Mouse (Mus musculus): ENCODE measurements at regions not wholly inside any gene's neighbourhood (a gene's known extent, or its start where the extent isn't known, plus 50 kb on each side); places are given as distances from the start of the nearest gene placed in this dataset.

- no peak for DNase-seq (ENCODE audit: low spot score)
- Histone ChIP-seq H3K4me1 (replicated peaks; ENCODE audit: control insufficient read depth, insufficient read depth) (no peaks in the 10 kb centered on the region), H3K4me3 (ENCODE audit: low read depth, low read length) (no peak overlapping the region), H3K36me3 (ENCODE audit: control insufficient read depth, insufficient read depth, low read length) (no peaks in the 10 kb centered on the region), H3K9me3 (ENCODE audit: control insufficient read depth, low read length) (no peaks in the 10 kb centered on the region), H3K27me3 (ENCODE audit: control insufficient read depth, insufficient read depth, low read length) (no peaks in the 10 kb centered on the region), H3K4me2 (replicated peaks; ENCODE audit: low read depth) (no peak overlapping the region), H3K9ac (ENCODE audit: low read length) (no peak overlapping the region), H3K27ac (replicated peaks) (no peak overlapping the region)
- ATAC-seq (ENCODE audit: low FRiP score, low TSS enrichment), result no peak
- TF ChIP-seq EP300 (optimal IDR thresholded peaks at IDR 0.05) (no peak), CTCF (IDR thresholded peaks at IDR 0.05; ENCODE audit: low read depth) (peak; percentile 43)
- WGBS, result 79% methylated on average over 2 of the region's 2 CpGs
These were observed 349.1 kb downstream of the Gm45692 start for GRCm38 (mm10) chr8:26468441-26468840.

GRCm38 (mm10) chr8:26469705-26470104, 350.4 kb downstream of the Gm45692 start:
- TF ChIP-seq EP300 (optimal IDR thresholded peaks at IDR 0.05) (no peak), CTCF (IDR thresholded peaks at IDR 0.05; ENCODE audit: low read depth) (no peak)
- H3K4me2 ChIP-seq (replicated peaks; ENCODE audit: low read depth), result no peak overlapping the region
- no peak overlapping the region for H3K9ac ChIP-seq (ENCODE audit: low read length)
- WGBS, result 50% methylated on average over 6 of the region's 6 CpGs
- no peaks in the 10 kb centered on the region for H3K36me3 ChIP-seq (ENCODE audit: control insufficient read depth, insufficient read depth, low read length)
- no peak overlapping the region for H3K4me3 ChIP-seq (ENCODE audit: low read depth, low read length)
- H3K27ac ChIP-seq (replicated peaks), result no peak overlapping the region
- no peaks in the 10 kb centered on the region for H3K4me1 ChIP-seq (replicated peaks; ENCODE audit: control insufficient read depth, insufficient read depth)
- ATAC-seq (ENCODE audit: low FRiP score, low TSS enrichment) (no peak), DNase-seq (ENCODE audit: low spot score) (no peak)
- H3K9me3 ChIP-seq (ENCODE audit: control insufficient read depth, low read length), result no peaks in the 10 kb centered on the region
- H3K27me3 ChIP-seq (ENCODE audit: control insufficient read depth, insufficient read depth, low read length), result no peaks in the 10 kb centered on the region

- WGBS, result 46% methylated on average over 12 of the region's 12 CpGs
- TF ChIP-seq CTCF (IDR thresholded peaks at IDR 0.05; ENCODE audit: low read depth), result no peak
- TF ChIP-seq EP300 (optimal IDR thresholded peaks at IDR 0.05), result no peak
- no peak overlapping the region for H3K9ac ChIP-seq (ENCODE audit: low read length)
- H3K27ac ChIP-seq (replicated peaks), result no peak overlapping the region
- ATAC-seq (ENCODE audit: low FRiP score, low TSS enrichment) (no peak), DNase-seq (ENCODE audit: low spot score) (no peak)
- no peaks in the 10 kb centered on the region for H3K4me1 ChIP-seq (replicated peaks; ENCODE audit: control insufficient read depth, insufficient read depth)
- no peak overlapping the region for H3K4me3 ChIP-seq (ENCODE audit: low read depth, low read length)
- no peaks in the 10 kb centered on the region for H3K36me3 ChIP-seq (ENCODE audit: control insufficient read depth, insufficient read depth, low read length)
- no peaks in the 10 kb centered on the region for H3K27me3 ChIP-seq (ENCODE audit: control insufficient read depth, insufficient read depth, low read length)
- H3K4me2 ChIP-seq (replicated peaks; ENCODE audit: low read depth), result no peak overlapping the region
- H3K9me3 ChIP-seq (ENCODE audit: control insufficient read depth, low read length), result no peaks in the 10 kb centered on the region
These were observed 352.6 kb downstream of the Gm45692 start for GRCm38 (mm10) chr8:26471811-26472550.

GRCm38 (mm10) chr8:26484749-26485148, 365.4 kb downstream of the Gm45692 start:
- Histone ChIP-seq H3K9ac (ENCODE audit: low read length) (no peak overlapping the region), H3K4me1 (replicated peaks; ENCODE audit: control insufficient read depth, insufficient read depth) (no peaks in the 10 kb centered on the region), H3K36me3 (ENCODE audit: control insufficient read depth, insufficient read depth, low read length) (no peaks in the 10 kb centered on the region), H3K9me3 (ENCODE audit: control insufficient read depth, low read length) (no peaks in the 10 kb centered on the region), H3K4me2 (replicated peaks; ENCODE audit: low read depth) (no peak overlapping the region), H3K27ac (replicated peaks) (no peak overlapping the region), H3K4me3 (ENCODE audit: low read depth, low read length) (no peak overlapping the region), H3K27me3 (ENCODE audit: control insufficient read depth, insufficient read depth, low read length) (no peaks in the 10 kb centered on the region)
- 92% methylated on average over 5 of the region's 5 CpGs for WGBS
- no peak for ATAC-seq (ENCODE audit: low FRiP score, low TSS enrichment)
- no peak for DNase-seq (ENCODE audit: low spot score)
- no peak for TF ChIP-seq CTCF (IDR thresholded peaks at IDR 0.05; ENCODE audit: low read depth)
- no peak for TF ChIP-seq EP300 (optimal IDR thresholded peaks at IDR 0.05)

DNA sequence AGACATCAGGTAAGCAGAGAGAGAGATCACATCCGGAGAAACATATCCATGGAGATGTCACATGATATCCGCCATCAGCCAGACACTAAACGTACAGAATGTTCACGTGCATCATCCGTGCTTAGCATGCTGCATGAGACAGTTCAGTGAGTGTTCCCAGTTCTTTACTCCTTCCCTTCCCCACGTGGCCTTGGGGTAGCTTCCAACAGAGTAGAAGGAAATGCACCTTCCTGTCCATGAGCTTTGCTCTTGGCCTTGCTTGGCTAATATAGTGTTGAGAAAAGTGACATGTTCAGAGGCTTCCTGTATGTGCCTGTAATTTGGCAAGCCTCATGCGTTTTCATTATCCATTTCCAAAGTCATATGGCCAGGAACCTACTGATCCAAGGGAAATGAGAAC, 368.5 kb downstream of the Gm45692 start:
- H3K9me3 ChIP-seq (ENCODE audit: control insufficient read depth, low read length), result no peaks in the 10 kb centered on the region
- no peak for ATAC-seq (ENCODE audit: low FRiP score, low TSS enrichment)
- DNase-seq (ENCODE audit: low spot score), result no peak
- no peaks in the 10 kb centered on the region for H3K4me1 ChIP-seq (replicated peaks; ENCODE audit: control insufficient read depth, insufficient read depth)
- H3K36me3 ChIP-seq (ENCODE audit: control insufficient read depth, insufficient read depth, low read length), result no peaks in the 10 kb centered on the region
- H3K4me2 ChIP-seq (replicated peaks; ENCODE audit: low read depth), result no peak overlapping the region
- H3K27me3 ChIP-seq (ENCODE audit: control insufficient read depth, insufficient read depth, low read length), result no peaks in the 10 kb centered on the region
- TF ChIP-seq CTCF (IDR thresholded peaks at IDR 0.05; ENCODE audit: low read depth), result no peak
- no peak for TF ChIP-seq EP300 (optimal IDR thresholded peaks at IDR 0.05)
- H3K9ac ChIP-seq (ENCODE audit: low read length), result no peak overlapping the region
- 87% methylated on average over 7 of the region's 7 CpGs for WGBS
- H3K4me3 ChIP-seq (ENCODE audit: low read depth, low read length), result no peak overlapping the region
- no peak overlapping the region for H3K27ac ChIP-seq (replicated peaks)

- DNase-seq (ENCODE audit: low spot score), result no peak
- H3K36me3 ChIP-seq (ENCODE audit: control insufficient read depth, insufficient read depth, low read length), result no peaks in the 10 kb centered on the region
- H3K27me3 ChIP-seq (ENCODE audit: control insufficient read depth, insufficient read depth, low read length), result no peaks in the 10 kb centered on the region
- no peak overlapping the region for H3K4me2 ChIP-seq (replicated peaks; ENCODE audit: low read depth)
- H3K4me1 ChIP-seq (replicated peaks; ENCODE audit: control insufficient read depth, insufficient read depth), result no peaks in the 10 kb centered on the region
- TF ChIP-seq EP300 (optimal IDR thresholded peaks at IDR 0.05) (no peak), CTCF (IDR thresholded peaks at IDR 0.05; ENCODE audit: low read depth) (no peak)
- no peak overlapping the region for H3K4me3 ChIP-seq (ENCODE audit: low read depth, low read length)
- WGBS, result 72% methylated on average over 8 of the region's 8 CpGs
- H3K9ac ChIP-seq (ENCODE audit: low read length), result no peak overlapping the region
- H3K27ac ChIP-seq (replicated peaks), result no peak overlapping the region
- ATAC-seq (ENCODE audit: low FRiP score, low TSS enrichment), result no peak
- no peaks in the 10 kb centered on the region for H3K9me3 ChIP-seq (ENCODE audit: control insufficient read depth, low read length)
These were observed 369.3 kb downstream of the Gm45692 start for GRCm38 (mm10) chr8:26488590-26488989.
